Mouse (Mus musculus): ENCODE data around the gene Usp53.

Gene Usp53

GRCm38 (mm10) chr3:122903746-122904433 is 80.4 kb downstream of the Usp53 start:
- in situ Hi-C loops (cut with MboI; ENCODE audit: unreplicated experiment in 2 of 2) = loop anchor here (10.0 to 25.0 kb wide), 4 partner anchors 259 to 1019 kb away; partner anchors contain the start of gene Bcar3 (in 1 of the 2)

- in situ Hi-C loops (cut with MboI; ENCODE audit: unreplicated experiment in 2 of 2) = no loop called here
These were observed 86.1 kb downstream of the Usp53 start for GRCm38 (mm10) chr3:122898254-122898653.

- in situ Hi-C loops (cut with MboI; ENCODE audit: unreplicated experiment in 2 of 2) = no loop called here
These were observed 89.0 kb downstream of the Usp53 start for GRCm38 (mm10) chr3:122895189-122895731.

GRCm38 (mm10) chr3:122894772-122895171 is 89.5 kb downstream of the Usp53 start, which contains the start of gene Fabp2:
Gene Fabp2 (plus strand): TSS chr3:122895072.
- in situ Hi-C loops (cut with MboI; ENCODE audit: unreplicated experiment in 2 of 2) = no loop called here

- in situ Hi-C loops (cut with MboI; ENCODE audit: unreplicated experiment in 2 of 2) = no loop called here
These were observed 95.9 kb downstream of the Usp53 start for GRCm38 (mm10) chr3:122888371-122888819.

- in situ Hi-C loops (cut with MboI; ENCODE audit: unreplicated experiment in 2 of 2) = no loop called here
These were observed 96.6 kb downstream of the Usp53 start for GRCm38 (mm10) chr3:122887505-122888301.
